Mouse (Mus musculus) CH12.LX (cell line): ENCODE results near the gene Tmco1.

ENCODE experiments used
- BHLHE40 ChIP-seq: IDR thresholded peaks from 2 replicates; pipeline ENCODE4 v1.6.1; 2011; ENCODE audit warnings: mild to moderate bottlenecking, low read depth, low read length, improper control_type of control experiment
- CHD2 ChIP-seq: IDR thresholded peaks from 2 replicates; pipeline ENCODE4 v1.6.1; 2011; ENCODE audit warnings: low read length, improper control_type of control experiment
- CTCF ChIP-seq, 2 experiments: IDR thresholded peaks in 1 of 2; conservative IDR thresholded peaks in 1 of 2; 2 replicates each; pipeline ENCODE4 v1.5.1; 2011 to 2012; ENCODE audit warnings: low read depth in 2 of 2, low read length in 2 of 2, improper control_type of control experiment in 1 of 2, inconsistent platforms in 1 of 2, mild to moderate bottlenecking in 1 of 2, moderate library complexity in 1 of 2
- IRF4 ChIP-seq: IDR thresholded peaks from 2 replicates; pipeline ENCODE4 v1.6.1; 2014; ENCODE audit warnings: low read depth, mild to moderate bottlenecking, inconsistent platforms, low read length, improper control_type of control experiment
- MAX ChIP-seq: IDR thresholded peaks from 2 replicates; pipeline ENCODE4 v1.6.1; 2011; ENCODE audit warnings: low read length, improper control_type of control experiment
- MEF2A ChIP-seq: IDR thresholded peaks from 2 replicates; pipeline ENCODE4 v1.6.1; 2014; ENCODE audit warnings: low read depth, mild to moderate bottlenecking, inconsistent platforms, low read length, improper control_type of control experiment, borderline replicate concordance
- POLR2A ChIP-seq: IDR thresholded peaks from 2 replicates; pipeline ENCODE4 v1.6.1; 2011; ENCODE audit warnings: low read depth, mild to moderate bottlenecking, improper control_type of control experiment, low read length
- RAD21 ChIP-seq: IDR thresholded peaks from 2 replicates; pipeline ENCODE4 v1.6.1; 2011; ENCODE audit warnings: low read depth, mild to moderate bottlenecking, low read length, improper control_type of control experiment, moderate library complexity
- TCF12 ChIP-seq: IDR thresholded peaks from 2 replicates; pipeline ENCODE4 v1.6.1; 2014; ENCODE audit warnings: low read depth, mild to moderate bottlenecking, inconsistent platforms, low read length, improper control_type of control experiment
- USF1 ChIP-seq: IDR thresholded peaks from 2 replicates; pipeline ENCODE4 v1.6.1; 2014; ENCODE audit warnings: low read depth, mild to moderate bottlenecking, inconsistent platforms, low read length, improper control_type of control experiment

DNA sequence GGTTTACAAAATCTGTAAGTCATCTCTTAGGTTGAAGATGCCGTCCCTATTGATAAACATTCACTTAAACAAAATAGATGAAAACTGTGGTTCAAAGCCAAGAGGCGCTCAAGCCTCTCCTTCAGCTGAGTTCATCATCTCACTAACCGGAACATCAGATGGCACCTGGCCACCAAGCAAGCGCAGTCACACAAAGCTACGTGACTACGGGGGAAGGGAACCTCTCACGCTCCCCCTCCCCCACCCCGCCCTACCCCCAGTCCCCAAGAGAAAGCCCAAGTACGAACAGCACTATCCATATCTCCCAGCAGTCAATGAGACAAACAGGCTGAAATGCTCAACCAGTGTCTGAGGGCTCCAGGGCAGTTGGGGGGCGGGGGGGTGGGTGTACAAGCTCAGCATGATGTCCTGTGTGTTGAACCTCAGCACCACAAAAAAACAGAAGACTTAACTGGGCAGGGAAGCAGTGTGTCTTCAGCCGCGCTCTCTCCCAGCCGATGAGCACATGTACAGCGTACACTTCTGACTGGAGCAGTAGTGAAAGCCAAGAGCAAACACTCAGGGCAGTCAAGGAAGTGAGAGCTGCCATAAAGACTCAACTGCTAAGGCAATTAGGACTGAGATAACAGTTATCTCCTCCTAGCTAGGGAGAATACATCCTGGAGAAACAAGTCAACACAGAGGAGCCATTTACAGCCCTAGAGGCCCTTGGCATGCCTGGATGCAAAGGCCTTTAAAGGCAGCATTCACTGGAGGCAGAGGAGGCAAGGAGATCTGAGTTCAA, 34.6 kb upstream of the Tmco1 start:
- TF ChIP-seq BHLHE40 (peak; percentile 59), TCF12 (peak; percentile 41; the same call in 1 of the 2 replicates), POLR2A (no peak), USF1 (no peak), CTCF (conservative IDR thresholded peaks at IDR 0.05 in 1 of 2, IDR thresholded peaks at IDR 0.05 in 1 of 2; ENCODE audit: low read depth in 2 of 2, low read length in 2 of 2) (no peak), MAX (0 out of 2 replicates have a peak, but pooled peaks have one; percentile 16), MEF2A (0 out of 2 replicates have a peak, but pooled peaks have one; percentile 33), IRF4 (peak; percentile 43; the same call in 1 of the 2 replicates), RAD21 (no peak), CHD2 (peak; percentile 97)
